In the genomic region with DNA sequence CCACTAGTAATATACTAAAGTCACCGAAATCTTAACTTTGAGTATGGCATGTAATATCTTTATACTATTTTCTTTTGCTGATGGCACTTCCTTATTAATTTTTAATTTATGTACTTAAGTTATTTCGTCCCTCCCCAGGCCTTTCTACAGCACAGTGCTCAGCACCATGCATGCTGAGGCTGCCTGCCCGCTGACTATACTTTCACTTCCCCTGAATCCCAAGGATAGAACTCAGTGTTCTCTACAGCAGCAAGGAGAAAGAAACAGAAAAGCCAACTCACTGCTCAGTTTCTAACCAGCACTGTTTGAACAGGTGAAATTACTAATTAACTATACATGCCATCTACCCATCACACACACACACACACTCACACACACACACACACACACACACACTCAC, we compare ENCODE assay signal across 25 mouse cellular contexts. TPM values are rescaled to one million over a fixed set of nuclear protein-coding genes. Genes with fewer than 3 reads are reported as not detected.
DNase-seq lines count a peak whose midpoint lies in the region; ATAC-seq and TF ChIP-seq lines count a peak whose summit lies in the region.
"Had no signal": no experiment of that assay in that cellular context is flagged by ENCODE, and none has a peak within 500 bp of the region (broad histone marks: within the 10 kb centered on the region; RNA-seq: fewer than 3 reads in every experiment).

No protein-coding gene starts in this region.

- no peak for DNase-seq in gastrocnemius, adult 2 months
- DNase-seq in gastrocnemius, postnatal 36 days: no peak
- peak; percentile 41 for DNase-seq in CH12.LX (ENCODE audit: extremely low read depth)
- no peak for DNase-seq in frontal cortex, postnatal 36 days (ENCODE audit: low spot score in 2 of 2)
- no peak for DNase-seq in right cerebral cortex, adult 2 months (ENCODE audit: low spot score in 2 of 2)
- no peak for DNase-seq in left cerebral cortex, postnatal 14 days (ENCODE audit: low spot score in 2 of 2)
- DNase-seq: adrenal gland, postnatal 25 days; cerebellum, adult 2 months; cerebellum, postnatal 25 days; heart, postnatal 14 days; kidney, adult 18-20 months; kidney, postnatal 25 days; left cerebral cortex, postnatal 4 days; thymus, adult 18-20 months; thymus, postnatal 25 days had no signal

- no peak overlapping the region for H3K9ac ChIP-seq in CH12.LX (ENCODE audit: insufficient read depth, low read depth)
- H3K9ac ChIP-seq: embryonic facial prominence, embryonic 12.5 days; kidney, embryonic 15.5 days; liver, embryonic 15.5 days; lung, embryonic 15.5 days; midbrain, embryonic 13.5 days had no signal

- H3K79me2 ChIP-seq in CH12.LX (replicated peaks; ENCODE audit: control insufficient read depth, extremely low read depth, insufficient read depth, poor library complexity, severe bottlenecking) (peaks cover 89% of the 10 kb centered on the region), macrophage (ENCODE audit: inconsistent target) (peaks cover 96% of the 10 kb centered on the region)

- H3K4me3 ChIP-seq in gastrocnemius, adult 2 months: no peak overlapping the region
- peak overlapping the region in 1 of 3 experiments; percentile 58 for H3K4me3 ChIP-seq in CH12.LX (replicated peaks in 1 of 3; ENCODE audit: low read depth in 2 of 3, low read length in 2 of 3, poor library complexity in 1 of 3)
- no peak overlapping the region for H3K4me3 ChIP-seq in macrophage (ENCODE audit: inconsistent target)
- H3K4me3 ChIP-seq: embryonic facial prominence, embryonic 12.5 days; kidney, embryonic 15.5 days; liver, embryonic 15.5 days; lung, embryonic 15.5 days; midbrain, embryonic 13.5 days had no signal

- no peak for TF ChIP-seq EP300 in CH12.LX (IDR thresholded peaks at IDR 0.05; ENCODE audit: low read length)

- no peak for TF ChIP-seq POLR2A in CH12.LX (IDR thresholded peaks at IDR 0.05; ENCODE audit: low read depth, low read length)

- no peak overlapping the region for H3K4me2 ChIP-seq in CH12.LX (ENCODE audit: insufficient read depth, low read depth, poor library complexity, severe bottlenecking)
- H3K4me2 ChIP-seq: embryonic facial prominence, embryonic 12.5 days; kidney, embryonic 15.5 days; liver, embryonic 15.5 days; lung, embryonic 15.5 days; midbrain, embryonic 13.5 days had no signal

- ATAC-seq in neutrophil, adult 5-6 weeks (ENCODE audit: extremely low read depth, insufficient number of reproducible peaks, low FRiP score, poor library complexity, severe bottlenecking): 0 out of 2 replicates have a peak, but pooled peaks have one; percentile 31
- ATAC-seq: forebrain, embryonic 14.5 days; hindbrain, embryonic 16.5 days; midbrain, embryonic 13.5 days had no signal

- no peak for TF ChIP-seq CTCF in gastrocnemius, adult 2 months (IDR thresholded peaks at IDR 0.05)
- TF ChIP-seq CTCF in CH12.LX (conservative IDR thresholded peaks at IDR 0.05 in 1 of 2, IDR thresholded peaks at IDR 0.05 in 1 of 2; ENCODE audit: low read depth in 2 of 2, low read length in 2 of 2): no peak

- H3K4me1 ChIP-seq in CH12.LX (ENCODE audit: control insufficient read depth in 1 of 2, insufficient read depth in 2 of 2): peaks cover 12 to 50% of the 10 kb centered on the region in 2 experiments
- H3K4me1 ChIP-seq: embryonic facial prominence, embryonic 12.5 days; lung, embryonic 15.5 days; midbrain, embryonic 13.5 days had no signal

- dilution Hi-C loops in CH12.LX (cut with MboI; ENCODE audit: extremely low pct_ligation_motif_present, extremely low pct_unique_long_range_greater_than_20kb, low sequenced_read_pairs): no loop called here

- H3K27me3 ChIP-seq in CH12.LX (replicated peaks): no peaks in the 10 kb centered on the region
- H3K27me3 ChIP-seq: embryonic facial prominence, embryonic 12.5 days; kidney, embryonic 15.5 days; liver, embryonic 15.5 days; lung, embryonic 15.5 days; midbrain, embryonic 13.5 days had no signal

- H3K36me3 ChIP-seq in CH12.LX (replicated peaks in 1 of 2; ENCODE audit: control insufficient read depth in 1 of 2, insufficient read depth in 1 of 2, low read length in 1 of 2) (peaks cover 34 to 74% of the 10 kb centered on the region in 2 experiments), macrophage (ENCODE audit: inconsistent target) (peaks cover 8% of the 10 kb centered on the region; the same call in 1 of the 2 replicates)

- intact Hi-C loops in gastrocnemius, adult 2 months (cut with DNase I): no loop called here
- intact Hi-C loops in gastrocnemius, postnatal 36 days (cut with DNase I): no loop called here
- intact Hi-C loops in left cerebral cortex, postnatal 14 days (cut with DNase I): no loop called here

- peak overlapping the region; percentile 0; the same call in 1 of the 2 replicates for H3K27ac ChIP-seq in gastrocnemius, adult 2 months
- peak overlapping the region; percentile 44; the same call in 1 of the 2 replicates for H3K27ac ChIP-seq in CH12.LX (ENCODE audit: insufficient read depth, low read depth)
- peak overlapping the region; percentile 24 for H3K27ac ChIP-seq in macrophage
- H3K27ac ChIP-seq: embryonic facial prominence, embryonic 12.5 days; kidney, embryonic 15.5 days; liver, embryonic 15.5 days; lung, embryonic 15.5 days; midbrain, embryonic 13.5 days; stomach, postnatal 0 days had no signal

- no peaks in the 10 kb centered on the region for H3K9me3 ChIP-seq in CH12.LX (replicated peaks; ENCODE audit: low read length)
- H3K9me3 ChIP-seq: embryonic facial prominence, embryonic 12.5 days; kidney, embryonic 15.5 days; liver, embryonic 15.5 days; lung, embryonic 15.5 days; midbrain, embryonic 13.5 days had no signal

- no peak for TF ChIP-seq RAD21 in CH12.LX (IDR thresholded peaks at IDR 0.05; ENCODE audit: low read depth, low read length)

- WGBS in macrophage (ENCODE audit: missing documents): 0% methylated on average over 2 of the region's 3 CpGs

- in situ Hi-C loops in CH12.LX (cut with MboI; ENCODE audit: low pct_ligation_motif_present, low pct_unique_long_range_greater_than_20kb, low sequenced_read_pairs): no loop called here

TF ChIP-seq in CH12.LX, 34 proteins besides CTCF, POLR2A, EP300 and RAD21:
- TF ChIP-seq MYC (IDR thresholded peaks at IDR 0.05; ENCODE audit: low read depth, low read length): 0 out of 2 replicates have a peak, but pooled peaks have one; percentile 16
- TF ChIP-seq ZNF384 (IDR thresholded peaks at IDR 0.05; ENCODE audit: low read depth, low read length): no peak
- peak; percentile 67 for TF ChIP-seq IRF4 (IDR thresholded peaks at IDR 0.05; ENCODE audit: low read depth, low read length)
TF ChIP-seq in CH12.LX: peak in this region for 2.

RNA-seq across cellular contexts. Expression of a gene that starts 11.6 kb away (rescaled TPM):
- 100 to 1,000 TPM; 320 to 401 TPM for total RNA-seq in gastrocnemius, adult 2 months (2021)
- total RNA-seq in gastrocnemius, postnatal 36 days (2021): 100 to 1,000 TPM; 301 to 338 TPM
- 58.6 and 64.1 TPM in 2 replicates for total RNA-seq in CH12.LX (2012; rRNA removed)
- 56.4 and 68.9 TPM in 2 replicates for total RNA-seq in CH12.LX (2014; rRNA removed)
- polyA plus RNA-seq in CH12.LX (2012; ENCODE audit: insufficient read length, low read depth): 361 and 367 TPM in 2 replicates
- 100 to 1,000 TPM in 9 of 26 experiments, 10 to 100 TPM in 17; 55.1 to 151 (median 86.4) TPM for total RNA-seq in macrophage (2018; cell fraction: chromatin; rRNA removed)
- total RNA-seq in macrophage (2018; cell fraction: cytosol; rRNA removed): 100 to 1,000 TPM; 423 to 668 (median 547) TPM
- 100 to 1,000 TPM; 147 to 373 (median 239) TPM for total RNA-seq in macrophage (2018; cell fraction: nucleus; rRNA removed)
- polyA plus RNA-seq in macrophage (2018): 571 to 1,341 TPM (median 733 TPM) in 3 replicates
- total RNA-seq in neutrophil, adult 5-6 weeks (2017): 148 and 159 TPM in 2 replicates
- total RNA-seq in left cerebral cortex, postnatal 14 days (2021): 100 to 1,000 TPM; 319 to 329 TPM

RNA-seq across cellular contexts. Expression of a gene that starts 50.8 kb away (rescaled TPM):
- 10 to 100 TPM; 75.9 to 83.2 TPM for total RNA-seq in gastrocnemius, adult 2 months (2021)
- total RNA-seq in gastrocnemius, postnatal 36 days (2021): 10 to 100 TPM; 65.2 to 80.5 TPM
- total RNA-seq in CH12.LX (2012; rRNA removed) (260 and 327 TPM in 2 replicates), CH12.LX (2014; rRNA removed) (299 and 366 TPM in 2 replicates)
- polyA plus RNA-seq in CH12.LX (2012; ENCODE audit: insufficient read length, low read depth) (320 and 339 TPM in 2 replicates), macrophage (2018) (109 to 177 TPM (median 163 TPM) in 3 replicates)
- total RNA-seq in macrophage (2018; cell fraction: chromatin; rRNA removed): 10 to 100 TPM in 25 of 26 experiments, 1 to 10 TPM in 1; 9.7 to 53.5 (median 26.6) TPM
- total RNA-seq in macrophage (2018; cell fraction: cytosol; rRNA removed): 100 to 1,000 TPM in 4 of 26 experiments, 10 to 100 TPM in 22; 48.9 to 117 (median 81.0) TPM
- 100 to 1,000 TPM in 15 of 26 experiments, 10 to 100 TPM in 11; 23.6 to 218 (median 102) TPM for total RNA-seq in macrophage (2018; cell fraction: nucleus; rRNA removed)
- total RNA-seq in neutrophil, adult 5-6 weeks (2017): 56.1 and 60.4 TPM in 2 replicates
- 100 to 1,000 TPM; 166 to 168 TPM for total RNA-seq in left cerebral cortex, postnatal 14 days (2021)

RNA-seq across cellular contexts. Expression of a gene that starts 52.1 kb away (rescaled TPM):
- total RNA-seq in gastrocnemius, adult 2 months (2021): 1 to 10 TPM in 1 of 2 experiments, under 1 TPM in 1; 0.99 to 1.6 TPM
- 1 to 10 TPM; 1.4 to 2.2 TPM for total RNA-seq in gastrocnemius, postnatal 36 days (2021)
- total RNA-seq in CH12.LX (2012; rRNA removed) (0.08 TPM in 1 of 2 replicates, not detected in the other), CH12.LX (2014; rRNA removed) (not detected in 2 replicates)
- polyA plus RNA-seq in CH12.LX (2012; ENCODE audit: insufficient read length, low read depth) (not detected in 2 replicates), macrophage (2018) (0.20 to 0.32 TPM in 2 of 3 replicates, not detected in the other)
- total RNA-seq in macrophage (2018; cell fraction: chromatin; rRNA removed): 1 to 10 TPM in 1 of 26 experiments, not detected in 25; 1.4 TPM
- total RNA-seq in macrophage (2018; cell fraction: cytosol; rRNA removed): under 1 TPM in 23 of 26 experiments, not detected in 3; 0.12 to 0.47 (median 0.24) TPM
- total RNA-seq in macrophage (2018; cell fraction: nucleus; rRNA removed): under 1 TPM in 1 of 26 experiments, not detected in 25; 0.35 TPM
- total RNA-seq in neutrophil, adult 5-6 weeks (2017): not detected in 2 replicates
- 10 to 100 TPM; 61.9 to 84.0 TPM for total RNA-seq in left cerebral cortex, postnatal 14 days (2021)

Comparison
In these comparisons a context has a peak if more than half of its experiments do, and no peak if none do; other contexts are left out.
1. RNA of a gene that starts 52.1 kb away (total RNA-seq): 61.9 to 84.0 TPM in left cerebral cortex, postnatal 14 days; 1.4 to 2.2 TPM in gastrocnemius, postnatal 36 days, 0.99 to 1.6 TPM in gastrocnemius, adult 2 months, 0.08 TPM in CH12.LX and not detected in neutrophil, adult 5-6 weeks; every median in the first group is over 10 times any median in the second.
2. Peak in every context shown above with its lines, with median percentiles within 50 percentile points of each other: H3K27ac ChIP-seq.